Mouse (Mus musculus): ENCODE results near the gene Rsrc1.

DNA sequence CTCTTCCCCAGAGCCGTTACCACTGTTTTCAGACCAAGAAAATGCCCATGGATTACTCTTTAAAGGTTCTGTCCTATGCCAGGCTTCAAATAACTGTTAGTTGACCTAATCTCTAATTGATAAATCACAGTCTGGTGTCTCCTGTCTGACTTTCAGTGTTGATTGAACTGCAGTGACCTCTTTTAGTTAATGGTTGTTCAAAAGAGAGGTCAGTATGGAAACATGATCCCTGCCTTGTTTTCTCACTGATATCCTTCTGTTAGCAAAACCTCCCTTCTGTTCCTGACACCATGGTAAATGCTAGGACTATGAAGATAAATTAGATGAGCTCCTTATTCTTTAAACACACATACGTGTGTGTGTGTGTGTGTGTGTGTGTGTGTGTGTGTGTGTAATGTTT lies 330.2 kb downstream of the Rsrc1 start:
- TF ChIP-seq CTCF (conservative IDR thresholded peaks at IDR 0.05; ENCODE audit: low read length) (no peak), POU5F1 (IDR thresholded peaks at IDR 0.05; ENCODE audit: borderline replicate concordance, low read length) (no peak), NANOG (IDR thresholded peaks at IDR 0.05; ENCODE audit: borderline replicate concordance, low read length) (no peak)

Measured in E14TG2a.4 (cell line).